Mouse (Mus musculus) CD4-positive, CD25-positive, alpha-beta regulatory T cell, adult 9 weeks (primary cell): ENCODE measurements around the gene Luc7l2. TPM values are rescaled to one million over a fixed set of nuclear protein-coding genes. Genes with fewer than 3 reads are reported as not detected.

Experiments used
- polyA plus RNA-seq: library from polyadenylated mRNA; unstranded; fragments of 100-300 nt; shearing (Covaris generic); gene quantifications from one replicate; pipeline ENCODE4 v1.2.1, GENCODE M21; 2017

Gene Luc7l2
- 38.3 TPM for polyA plus RNA-seq

GRCm38 (mm10) chr6:38551062-38551988, at the start of gene Luc7l2:
Luc7l2 (plus strand) TSS chr6:38551334.

GRCm38 (mm10) chr6:38533428-38534405, 17.4 kb upstream of the Luc7l2 start, which contains the start of gene Fmc1:
Fmc1 (plus strand) TSS chr6:38533502.

DNA sequence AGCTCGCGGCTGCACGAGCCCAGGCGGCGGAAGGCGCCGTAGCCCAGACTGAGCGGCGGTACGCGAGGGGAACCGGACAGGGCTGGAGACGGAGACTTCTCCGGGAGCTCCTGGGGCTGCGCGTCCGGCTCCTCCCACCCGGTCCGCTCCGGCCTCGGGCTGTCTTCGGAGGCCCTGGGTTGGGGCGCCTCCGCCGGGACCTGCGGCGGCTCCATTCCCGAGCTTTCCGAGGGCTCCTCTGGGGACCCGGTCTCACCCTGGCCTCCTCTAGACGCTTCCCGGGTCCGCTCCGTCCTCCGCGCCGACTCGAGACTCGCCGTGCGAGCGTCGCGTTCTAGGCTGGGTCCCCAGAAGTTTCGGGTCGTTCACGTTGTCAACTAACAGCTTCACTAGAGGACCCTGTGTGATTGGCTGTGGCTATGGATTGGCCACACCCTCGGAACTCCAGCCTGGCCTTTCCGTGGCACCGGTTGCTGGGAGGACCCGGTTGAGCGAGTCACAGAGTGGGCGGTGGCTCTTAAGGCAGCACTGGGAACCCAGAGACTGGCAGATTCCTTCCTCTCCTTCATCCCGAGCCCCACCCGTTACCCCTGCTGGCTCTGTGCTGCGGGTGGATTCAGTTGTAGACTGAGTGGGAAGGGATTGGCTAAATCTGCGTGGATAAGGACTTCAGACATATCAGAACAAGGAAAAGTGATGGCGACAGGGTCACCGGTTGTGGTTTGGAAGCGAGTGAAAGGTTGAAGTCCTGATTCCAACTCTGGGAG, 85.9 kb downstream of the Luc7l2 start, which contains the start of gene Klrg2:
Gene Klrg2, minus strand, starts transcription at position 391 of the 767 bp plus-strand sequence.

Other genes with a start within 250 kb of the Luc7l2 start
- 94.5 TPM for gene Zc3hav1, start 196.7 kb upstream of the Luc7l2 start, polyA plus RNA-seq
- gene Ttc26, start 169.9 kb upstream of the Luc7l2 start, polyA plus RNA-seq: 0.42 TPM
- 12.2 TPM for gene Ubn2, start 117.4 kb upstream of the Luc7l2 start, polyA plus RNA-seq
- 65.6 TPM for gene Fmc1, start 17.8 kb upstream of the Luc7l2 start, polyA plus RNA-seq
- gene Klrg2, start 85.9 kb downstream of the Luc7l2 start, polyA plus RNA-seq: 0.10 TPM
- gene Clec2l, start 111.7 kb downstream of the Luc7l2 start, polyA plus RNA-seq: not detected